Mouse (Mus musculus): ENCODE data around the gene Kcnh6. TPM values are rescaled to one million over a fixed set of nuclear protein-coding genes. Genes with fewer than 3 reads are reported as not detected.

Kcnh6 gene
- polyA plus RNA-seq, 1 experiment from 2014 or later: 0.41 TPM

DNA sequence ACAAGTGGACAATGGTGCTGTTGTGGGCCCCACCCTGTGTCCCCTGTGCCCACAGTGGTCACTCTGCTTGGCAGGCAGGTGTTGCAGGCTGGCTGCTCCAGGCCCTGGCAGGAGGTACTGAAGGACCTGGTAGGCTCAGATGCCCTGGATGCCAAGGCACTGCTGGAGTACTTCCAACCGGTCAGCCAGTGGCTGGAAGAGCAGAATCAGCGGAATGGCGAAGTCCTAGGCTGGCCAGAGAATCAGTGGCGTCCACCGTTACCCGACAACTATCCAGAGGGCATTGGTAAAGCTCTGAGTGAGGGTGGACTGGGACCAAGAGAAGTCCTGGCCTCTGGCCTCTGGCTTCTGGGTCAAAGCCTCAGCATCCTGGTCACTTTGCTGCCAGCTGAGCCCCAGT is 33.3 kb upstream of the Kcnh6 start:
- no peaks in the 10 kb centered on the region for H3K36me3 ChIP-seq (ENCODE audit: control insufficient read depth, insufficient read depth, low read length)
- ATAC-seq (replicated peaks; ENCODE audit: low FRiP score) (no peak), DNase-seq (ENCODE audit: low spot score) (no peak)
- H3K4me1 ChIP-seq (replicated peaks; ENCODE audit: control insufficient read depth, insufficient read depth, low read length): no peaks in the 10 kb centered on the region
- H3K4me3 ChIP-seq (ENCODE audit: low read depth, low read length): no peak overlapping the region
- H3K27me3 ChIP-seq (ENCODE audit: control insufficient read depth, insufficient read depth, low read length): no peaks in the 10 kb centered on the region
- no peak overlapping the region for H3K4me2 ChIP-seq (ENCODE audit: low read depth, low read length, severe bottlenecking)
- H3K27ac ChIP-seq (ENCODE audit: low read depth, low read length): no peak overlapping the region
- WGBS: 91% methylated on average over 6 of the region's 6 CpGs
- H3K9me3 ChIP-seq (ENCODE audit: control insufficient read depth, low read length): no peaks in the 10 kb centered on the region
- no peak overlapping the region for H3K9ac ChIP-seq (ENCODE audit: low read length)

DNA sequence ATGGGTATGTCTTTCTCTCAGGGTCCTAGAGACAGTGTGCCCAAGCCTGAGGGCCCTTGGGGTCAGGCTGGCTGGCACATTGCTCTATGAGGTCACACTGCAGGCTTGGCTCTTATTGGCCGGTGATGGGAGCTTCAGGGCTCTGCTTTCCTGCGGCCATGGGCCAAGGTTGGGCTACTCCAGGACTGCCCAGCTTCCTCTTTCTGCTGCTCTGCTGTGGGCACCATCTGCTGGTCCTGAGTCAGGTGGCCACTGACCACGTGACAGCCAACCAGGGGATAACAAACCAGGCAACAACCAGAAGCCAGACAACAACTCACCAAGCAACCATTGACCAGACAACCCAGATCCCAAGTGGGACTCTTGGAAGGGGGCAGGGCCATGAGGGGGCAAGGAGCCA is 32.9 kb upstream of the Kcnh6 start:
- no peak overlapping the region for H3K4me2 ChIP-seq (ENCODE audit: low read depth, low read length, severe bottlenecking)
- H3K9me3 ChIP-seq (ENCODE audit: control insufficient read depth, low read length): no peaks in the 10 kb centered on the region
- DNase-seq (ENCODE audit: low spot score) (no peak), ATAC-seq (replicated peaks; ENCODE audit: low FRiP score) (no peak)
- H3K27ac ChIP-seq (ENCODE audit: low read depth, low read length): no peak overlapping the region
- WGBS: 80% methylated on average over 3 of the region's 3 CpGs
- H3K36me3 ChIP-seq (ENCODE audit: control insufficient read depth, insufficient read depth, low read length): no peaks in the 10 kb centered on the region
- no peaks in the 10 kb centered on the region for H3K27me3 ChIP-seq (ENCODE audit: control insufficient read depth, insufficient read depth, low read length)
- no peaks in the 10 kb centered on the region for H3K4me1 ChIP-seq (replicated peaks; ENCODE audit: control insufficient read depth, insufficient read depth, low read length)
- no peak overlapping the region for H3K9ac ChIP-seq (ENCODE audit: low read length)
- H3K4me3 ChIP-seq (ENCODE audit: low read depth, low read length): no peak overlapping the region

DNA sequence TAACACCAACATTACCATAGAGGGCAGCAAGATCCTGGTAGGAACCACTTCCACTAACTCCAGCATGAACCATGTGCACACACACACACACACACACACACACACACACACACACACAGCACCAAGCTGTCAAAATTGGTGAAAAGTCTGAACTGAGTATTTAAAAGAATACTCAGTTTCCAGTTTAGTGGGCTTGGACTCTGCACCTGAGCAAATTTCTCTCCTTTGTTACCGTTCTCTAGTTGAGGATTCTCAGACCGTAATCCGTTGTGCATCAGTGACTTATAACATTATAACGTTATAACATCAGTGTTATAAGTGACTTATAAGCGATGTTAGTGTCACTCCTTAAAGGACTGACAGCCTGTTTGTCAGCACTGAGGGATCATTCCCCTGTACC is 32.3 kb upstream of the Kcnh6 start:
- Histone ChIP-seq H3K4me1 (replicated peaks; ENCODE audit: control insufficient read depth, insufficient read depth, low read length) (no peaks in the 10 kb centered on the region), H3K4me2 (ENCODE audit: low read depth, low read length, severe bottlenecking) (no peak overlapping the region), H3K4me3 (ENCODE audit: low read depth, low read length) (no peak overlapping the region), H3K9ac (ENCODE audit: low read length) (no peak overlapping the region), H3K36me3 (ENCODE audit: control insufficient read depth, insufficient read depth, low read length) (no peaks in the 10 kb centered on the region), H3K27ac (ENCODE audit: low read depth, low read length) (no peak overlapping the region), H3K9me3 (ENCODE audit: control insufficient read depth, low read length) (no peaks in the 10 kb centered on the region), H3K27me3 (ENCODE audit: control insufficient read depth, insufficient read depth, low read length) (no peaks in the 10 kb centered on the region)
- DNase-seq (ENCODE audit: low spot score): no peak
- ATAC-seq (replicated peaks; ENCODE audit: low FRiP score): no peak
- 90% methylated on average over 5 of the region's 5 CpGs for WGBS

DNA sequence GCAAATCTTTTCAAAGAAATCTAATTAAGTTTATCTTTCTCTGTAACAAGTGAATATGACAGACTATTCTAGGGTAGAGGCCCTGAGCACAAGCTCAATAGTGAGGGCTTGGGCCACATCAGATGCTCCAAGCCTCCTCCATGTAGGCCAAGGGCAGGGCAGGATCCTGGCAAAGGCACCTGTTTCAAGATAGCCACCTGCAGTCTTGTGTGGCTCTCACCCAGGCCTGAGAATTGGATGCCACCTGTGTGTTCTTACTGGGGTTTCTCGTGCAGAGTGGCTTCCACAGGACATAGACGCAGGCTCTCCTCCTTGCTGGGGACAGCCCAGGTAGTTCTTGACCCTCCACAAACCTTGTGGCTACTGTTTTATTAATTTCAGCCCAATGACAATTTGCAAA is 29.7 kb upstream of the Kcnh6 start:
- H3K27ac ChIP-seq (ENCODE audit: low read depth, low read length): no peak overlapping the region
- H3K4me2 ChIP-seq (ENCODE audit: low read depth, low read length, severe bottlenecking): no peak overlapping the region
- H3K4me3 ChIP-seq (ENCODE audit: low read depth, low read length): no peak overlapping the region
- H3K27me3 ChIP-seq (ENCODE audit: control insufficient read depth, insufficient read depth, low read length): no peaks in the 10 kb centered on the region
- 89% methylated on average over 2 of the region's 2 CpGs for WGBS
- H3K9ac ChIP-seq (ENCODE audit: low read length): no peak overlapping the region
- no peaks in the 10 kb centered on the region for H3K36me3 ChIP-seq (ENCODE audit: control insufficient read depth, insufficient read depth, low read length)
- DNase-seq (ENCODE audit: low spot score) (no peak), ATAC-seq (replicated peaks; ENCODE audit: low FRiP score) (no peak)
- H3K9me3 ChIP-seq (ENCODE audit: control insufficient read depth, low read length): no peaks in the 10 kb centered on the region
- no peaks in the 10 kb centered on the region for H3K4me1 ChIP-seq (replicated peaks; ENCODE audit: control insufficient read depth, insufficient read depth, low read length)

DNA sequence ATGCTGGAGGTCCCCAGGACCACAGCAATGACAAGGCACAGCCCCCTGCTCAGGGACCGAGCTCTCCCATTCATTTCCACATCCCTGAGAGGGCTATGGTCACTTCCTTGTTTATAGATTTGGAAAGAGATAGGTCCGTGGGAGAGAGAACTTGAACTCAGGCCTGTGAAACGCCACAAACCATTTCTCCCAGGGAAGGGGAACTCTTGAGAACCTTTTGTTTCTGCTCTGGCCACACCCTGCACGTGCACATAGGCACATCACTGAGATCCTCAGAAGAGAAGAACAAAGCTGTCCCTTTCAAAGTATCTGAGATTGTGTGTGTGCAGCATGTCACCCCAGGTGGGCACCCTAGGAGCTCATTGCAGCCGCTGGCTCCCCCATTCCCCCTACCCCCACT is 29.3 kb upstream of the Kcnh6 start:
- H3K4me1 ChIP-seq (replicated peaks; ENCODE audit: control insufficient read depth, insufficient read depth, low read length): no peaks in the 10 kb centered on the region
- DNase-seq (ENCODE audit: low spot score): no peak
- no peak overlapping the region for H3K4me3 ChIP-seq (ENCODE audit: low read depth, low read length)
- no peak for ATAC-seq (replicated peaks; ENCODE audit: low FRiP score)
- no peaks in the 10 kb centered on the region for H3K27me3 ChIP-seq (ENCODE audit: control insufficient read depth, insufficient read depth, low read length)
- H3K27ac ChIP-seq (ENCODE audit: low read depth, low read length): no peak overlapping the region
- WGBS: 73% methylated on average over 5 of the region's 5 CpGs
- H3K9ac ChIP-seq (ENCODE audit: low read length): no peak overlapping the region
- no peaks in the 10 kb centered on the region for H3K9me3 ChIP-seq (ENCODE audit: control insufficient read depth, low read length)
- no peak overlapping the region for H3K4me2 ChIP-seq (ENCODE audit: low read depth, low read length, severe bottlenecking)
- no peaks in the 10 kb centered on the region for H3K36me3 ChIP-seq (ENCODE audit: control insufficient read depth, insufficient read depth, low read length)

DNA sequence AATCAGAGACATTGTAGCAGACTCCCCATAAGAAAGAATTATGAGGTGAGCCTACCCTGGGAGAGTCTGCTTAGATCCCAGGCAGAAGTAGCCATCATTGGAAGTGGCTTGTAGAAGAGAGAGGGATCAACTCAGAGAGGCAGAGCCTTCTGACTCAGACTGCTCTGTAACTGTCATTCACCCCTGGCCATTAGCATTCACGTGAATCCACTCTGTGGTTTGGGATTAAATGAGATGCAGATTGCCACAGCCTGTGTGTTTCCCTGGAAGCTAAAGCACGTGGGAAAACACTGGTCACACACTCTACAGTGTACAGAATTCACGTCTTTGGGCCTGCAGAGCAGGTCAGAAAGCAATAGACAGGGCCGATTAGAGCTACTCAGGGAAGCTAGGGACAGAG is 23.5 kb upstream of the Kcnh6 start:
- H3K27ac ChIP-seq (ENCODE audit: low read depth, low read length): no peak overlapping the region
- ATAC-seq (replicated peaks; ENCODE audit: low FRiP score) (no peak), DNase-seq (ENCODE audit: low spot score) (no peak)
- no peak overlapping the region for H3K4me3 ChIP-seq (ENCODE audit: low read depth, low read length)
- H3K27me3 ChIP-seq (ENCODE audit: control insufficient read depth, insufficient read depth, low read length): no peaks in the 10 kb centered on the region
- no peaks in the 10 kb centered on the region for H3K9me3 ChIP-seq (ENCODE audit: control insufficient read depth, low read length)
- no peaks in the 10 kb centered on the region for H3K36me3 ChIP-seq (ENCODE audit: control insufficient read depth, insufficient read depth, low read length)
- H3K4me2 ChIP-seq (ENCODE audit: low read depth, low read length, severe bottlenecking): no peak overlapping the region
- WGBS: 74% methylated on average over 4 of the region's 4 CpGs
- H3K9ac ChIP-seq (ENCODE audit: low read length): no peak overlapping the region
- no peaks in the 10 kb centered on the region for H3K4me1 ChIP-seq (replicated peaks; ENCODE audit: control insufficient read depth, insufficient read depth, low read length)

DNA sequence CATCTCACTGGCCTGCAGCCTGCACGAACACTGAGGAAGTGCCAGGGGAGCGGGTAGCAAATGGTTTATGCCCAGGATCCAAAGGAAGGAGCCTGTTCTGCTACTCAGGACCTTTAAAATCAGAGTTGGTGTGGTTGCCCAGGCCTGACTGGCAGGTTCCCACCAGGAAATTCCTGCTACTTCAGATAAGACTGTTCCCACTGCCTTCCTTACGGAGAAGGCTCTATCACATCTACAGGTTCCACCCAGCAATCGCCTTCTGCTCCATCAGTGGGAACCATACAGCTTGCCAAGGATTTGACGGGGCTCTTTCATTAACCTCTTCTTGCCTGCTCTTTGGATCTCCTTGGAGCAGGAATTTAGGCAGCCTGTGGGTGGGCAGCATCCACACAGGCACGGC is 20.5 kb upstream of the Kcnh6 start:
- no peaks in the 10 kb centered on the region for H3K27me3 ChIP-seq (ENCODE audit: control insufficient read depth, insufficient read depth, low read length)
- no peak overlapping the region for H3K4me2 ChIP-seq (ENCODE audit: low read depth, low read length, severe bottlenecking)
- H3K27ac ChIP-seq (ENCODE audit: low read depth, low read length): no peak overlapping the region
- H3K36me3 ChIP-seq (ENCODE audit: control insufficient read depth, insufficient read depth, low read length): no peaks in the 10 kb centered on the region
- 79% methylated on average over 6 of the region's 6 CpGs for WGBS
- ATAC-seq (replicated peaks; ENCODE audit: low FRiP score): no peak
- no peak overlapping the region for H3K9ac ChIP-seq (ENCODE audit: low read length)
- DNase-seq (ENCODE audit: low spot score): no peak
- H3K4me3 ChIP-seq (ENCODE audit: low read depth, low read length): no peak overlapping the region
- H3K4me1 ChIP-seq (replicated peaks; ENCODE audit: control insufficient read depth, insufficient read depth, low read length): no peaks in the 10 kb centered on the region
- H3K9me3 ChIP-seq (ENCODE audit: control insufficient read depth, low read length): no peaks in the 10 kb centered on the region

DNA sequence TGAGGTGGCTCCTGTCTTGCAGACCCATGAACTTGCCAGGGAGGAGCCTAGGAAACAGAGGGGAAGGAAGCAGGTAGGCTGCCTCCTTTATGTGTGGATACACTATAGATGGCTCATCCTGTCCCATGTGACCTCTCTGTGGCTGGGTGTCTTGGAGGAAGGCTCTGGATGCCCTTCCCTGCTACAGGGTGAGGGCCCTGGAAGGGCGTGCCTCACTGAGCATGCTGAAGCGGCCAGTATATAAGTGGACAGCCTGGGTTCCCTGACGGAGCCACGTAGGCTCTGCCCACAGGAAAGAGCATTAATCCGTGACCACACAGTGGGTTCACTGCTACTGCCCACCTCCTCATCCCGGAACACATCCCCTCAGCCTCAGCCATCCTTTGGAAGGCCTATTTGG is 18.5 kb upstream of the Kcnh6 start:
- 83% methylated on average over 6 of the region's 6 CpGs for WGBS

DNA sequence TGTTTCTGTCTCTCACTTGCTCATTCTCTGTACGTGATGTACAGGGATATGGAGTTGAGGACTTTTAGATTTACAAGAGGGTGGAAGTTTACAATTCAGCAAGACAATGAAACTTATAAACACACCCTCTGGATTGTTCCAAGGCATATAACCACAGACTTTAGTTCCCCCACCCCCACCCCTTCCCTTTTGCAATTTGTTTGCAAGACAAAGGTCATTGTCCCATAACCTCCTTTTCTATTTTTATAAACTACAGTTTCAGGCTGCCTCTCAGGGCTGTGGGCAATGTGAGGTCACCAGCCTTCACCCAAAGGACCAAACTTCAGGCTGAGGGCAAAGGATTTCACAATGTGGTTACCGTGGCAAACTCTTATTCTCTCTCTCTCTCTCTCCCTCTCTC is 17.7 kb upstream of the Kcnh6 start:
- ATAC-seq (replicated peaks; ENCODE audit: low FRiP score) (no peak), DNase-seq (ENCODE audit: low spot score) (no peak)
- no peaks in the 10 kb centered on the region for H3K9me3 ChIP-seq (ENCODE audit: control insufficient read depth, low read length)
- no peak overlapping the region for H3K4me2 ChIP-seq (ENCODE audit: low read depth, low read length, severe bottlenecking)
- no peaks in the 10 kb centered on the region for H3K4me1 ChIP-seq (replicated peaks; ENCODE audit: control insufficient read depth, insufficient read depth, low read length)
- H3K27ac ChIP-seq (ENCODE audit: low read depth, low read length): no peak overlapping the region
- no peaks in the 10 kb centered on the region for H3K36me3 ChIP-seq (ENCODE audit: control insufficient read depth, insufficient read depth, low read length)
- H3K4me3 ChIP-seq (ENCODE audit: low read depth, low read length): no peak overlapping the region
- no peaks in the 10 kb centered on the region for H3K27me3 ChIP-seq (ENCODE audit: control insufficient read depth, insufficient read depth, low read length)
- H3K9ac ChIP-seq (ENCODE audit: low read length): no peak overlapping the region
- WGBS: 55% methylated on average over 2 of the region's 2 CpGs

More for the DNA sequence above, 18.5 kb upstream of the Kcnh6 start:
- Histone ChIP-seq H3K36me3 (ENCODE audit: control insufficient read depth, insufficient read depth, low read length) (no peaks in the 10 kb centered on the region), H3K27ac (ENCODE audit: low read depth, low read length) (no peak overlapping the region), H3K4me1 (replicated peaks; ENCODE audit: control insufficient read depth, insufficient read depth, low read length) (no peaks in the 10 kb centered on the region), H3K4me2 (ENCODE audit: low read depth, low read length, severe bottlenecking) (no peak overlapping the region), H3K9ac (ENCODE audit: low read length) (no peak overlapping the region), H3K27me3 (ENCODE audit: control insufficient read depth, insufficient read depth, low read length) (no peaks in the 10 kb centered on the region), H3K4me3 (ENCODE audit: low read depth, low read length) (no peak overlapping the region), H3K9me3 (ENCODE audit: control insufficient read depth, low read length) (no peaks in the 10 kb centered on the region)
- ATAC-seq (replicated peaks; ENCODE audit: low FRiP score) (no peak), DNase-seq (ENCODE audit: low spot score) (no peak)
